Mouse (Mus musculus) left cerebral cortex, postnatal 4 days (tissue): ENCODE data around the gene Lzts3. TPM values are rescaled to one million over a fixed set of nuclear protein-coding genes. Genes with fewer than 3 reads are reported as not detected.
A peak's percentile ranks its signal among the peaks of the same experiment; 100 is the strongest.

ENCODE experiments used
- DNase-seq: peaks from one replicate; pipeline ENCODE4 v3.0.0-alpha.2; 2022
- intact Hi-C: fragments of 180-260 bp; cut with DNase I; formaldehyde crosslinking; loops from one replicate; pipeline ENCODE4 v1.15.1; 2025
- total RNA-seq, 2 experiments: library from RNA; stranded (reverse); gene quantifications; 2 replicates each; pipeline ENCODE4 v1.2.3; 2021

The Lzts3 gene
- total RNA-seq, 2 experiments from 2014 or later = 29.0 to 34.9 TPM

DNA sequence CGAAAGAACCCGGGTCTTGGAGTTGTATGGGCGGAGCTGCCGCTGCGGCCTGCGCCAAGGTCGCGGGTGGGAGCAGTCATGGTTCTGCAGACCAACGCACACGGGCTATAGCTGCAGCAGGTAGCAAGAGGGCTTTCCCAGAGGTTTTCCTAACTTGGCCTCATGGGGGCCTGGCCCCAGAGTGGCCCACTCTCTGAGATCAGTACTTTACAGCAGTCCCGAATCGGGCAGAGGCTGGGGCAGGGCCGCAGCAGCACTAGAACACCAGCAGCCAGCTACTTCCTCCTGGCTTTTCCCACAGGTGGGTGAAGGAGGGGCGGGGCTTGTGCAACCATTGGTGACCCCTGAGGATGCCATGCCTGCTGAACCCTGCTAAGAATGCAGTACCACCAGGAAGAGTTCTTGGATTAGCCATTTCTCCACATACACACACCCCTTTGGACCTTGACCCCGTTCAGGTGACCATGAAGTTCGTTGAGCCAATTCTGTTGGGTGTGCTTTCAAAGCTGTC, 4.4 kb downstream of the Lzts3 start:
- no peak for DNase-seq
- intact Hi-C loops = no loop called here

GRCm38 (mm10) chr2:130635847-130636246, 6.8 kb downstream of the Lzts3 start:
- intact Hi-C loops = no loop called here
- peak; percentile 23 for DNase-seq

DNA sequence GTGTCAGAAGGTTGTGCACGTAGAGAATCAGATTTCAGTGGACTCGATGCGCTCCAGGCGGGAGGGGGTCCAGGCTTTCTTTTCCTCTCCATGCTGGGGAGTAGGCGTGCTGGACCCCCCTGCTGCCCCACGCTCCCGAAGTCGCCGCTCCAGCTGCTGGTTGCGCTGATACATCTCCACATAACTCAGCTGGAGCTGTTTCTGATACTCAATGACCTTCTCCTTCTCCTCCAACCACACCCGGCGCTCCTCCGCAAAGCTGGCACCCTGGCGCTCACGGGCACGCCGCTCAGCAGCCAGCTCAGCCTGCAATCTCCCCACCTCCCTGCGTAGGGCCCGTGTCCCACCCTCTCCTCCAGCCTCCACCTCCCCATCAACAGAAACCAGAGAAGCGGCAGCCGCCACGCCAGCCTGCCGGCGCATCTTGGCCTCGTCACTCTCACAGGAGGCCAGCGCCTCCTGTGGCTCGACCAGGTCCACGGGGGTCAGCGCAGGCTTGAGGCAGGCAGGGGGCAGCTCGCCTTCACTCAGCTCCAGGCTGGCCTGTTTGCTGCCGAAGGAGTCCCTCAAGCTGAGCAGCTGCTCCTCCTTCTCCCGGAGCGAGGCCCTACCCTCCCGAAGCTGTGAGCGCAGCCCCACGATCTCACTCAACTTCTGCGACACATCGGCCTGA, 7.7 kb downstream of the Lzts3 start:
- intact Hi-C loops = no loop called here
- DNase-seq = peak; percentile 23

DNA sequence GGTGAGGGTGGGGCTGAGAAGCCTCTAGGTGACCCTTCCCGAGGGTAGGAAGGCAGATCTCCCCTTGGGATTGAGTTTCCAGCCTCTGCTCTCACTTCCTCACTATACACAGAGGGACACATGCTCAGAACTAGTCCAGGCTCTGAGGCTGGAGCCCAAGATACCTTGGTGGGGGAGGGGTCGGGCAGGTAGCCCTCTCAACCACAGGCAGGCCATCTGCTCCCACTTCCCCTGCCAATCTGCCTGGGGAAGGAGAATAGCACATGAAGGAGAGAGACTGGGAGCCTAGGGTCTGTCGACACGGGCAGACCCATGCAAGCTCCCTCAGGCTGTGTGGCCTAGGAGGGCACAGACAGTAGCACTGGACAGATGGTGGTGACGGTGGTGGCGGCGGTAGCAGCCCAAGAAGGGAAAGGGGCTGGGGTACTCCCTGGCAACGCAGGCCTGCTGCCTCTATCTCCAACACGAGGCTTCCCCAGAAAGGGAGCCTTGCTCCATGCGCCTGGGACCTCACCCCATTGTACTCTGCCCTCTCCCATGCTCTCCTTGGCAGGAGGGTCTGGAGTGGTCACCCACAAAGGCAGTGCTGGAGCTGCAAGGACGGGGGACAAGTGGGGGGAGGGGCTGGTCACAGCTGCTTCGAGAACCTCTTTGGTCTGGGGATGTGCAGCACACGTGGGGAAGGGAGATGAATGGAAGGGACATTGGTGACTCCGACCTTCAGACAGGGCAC, 8.4 kb downstream of the Lzts3 start:
- DNase-seq = peak; percentile 82
- intact Hi-C loops = no loop called here

GRCm38 (mm10) chr2:130632887-130633675, 9.5 kb downstream of the Lzts3 start:
- intact Hi-C loops = no loop called here
- peak; percentile 34 for DNase-seq

- intact Hi-C loops = no loop called here
- no peak for DNase-seq
Measured at GRCm38 (mm10) chr2:130632416-130632815, 10.2 kb downstream of the Lzts3 start.

DNA sequence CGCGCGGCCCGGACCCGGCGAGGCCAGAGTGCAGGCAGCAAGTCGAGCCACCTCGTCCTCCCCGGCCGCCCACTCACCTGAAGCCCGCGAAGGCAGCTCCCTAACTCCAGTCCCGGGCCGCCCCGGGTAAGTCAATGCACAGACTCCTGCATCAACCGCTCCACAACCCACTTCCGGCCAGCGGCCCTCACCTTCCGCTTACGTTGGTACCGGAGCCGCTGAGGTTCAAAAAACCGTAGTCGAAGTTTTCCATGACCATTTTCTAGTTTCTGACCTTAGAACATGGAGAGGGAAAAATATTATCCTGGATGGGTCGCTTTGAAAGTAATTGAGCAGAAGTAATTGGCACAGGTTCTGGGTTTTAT, 12.8 kb downstream of the Lzts3 start, which contains the start of the genes Fastkd5 and Ubox5:
Fastkd5 (minus strand) TSS at position 189 of the 365 bp plus-strand sequence.
Ubox5 (minus strand) TSS at position 200 of the 365 bp plus-strand sequence.
- intact Hi-C loops = no loop called here
- peak; percentile 91 for DNase-seq

DNA sequence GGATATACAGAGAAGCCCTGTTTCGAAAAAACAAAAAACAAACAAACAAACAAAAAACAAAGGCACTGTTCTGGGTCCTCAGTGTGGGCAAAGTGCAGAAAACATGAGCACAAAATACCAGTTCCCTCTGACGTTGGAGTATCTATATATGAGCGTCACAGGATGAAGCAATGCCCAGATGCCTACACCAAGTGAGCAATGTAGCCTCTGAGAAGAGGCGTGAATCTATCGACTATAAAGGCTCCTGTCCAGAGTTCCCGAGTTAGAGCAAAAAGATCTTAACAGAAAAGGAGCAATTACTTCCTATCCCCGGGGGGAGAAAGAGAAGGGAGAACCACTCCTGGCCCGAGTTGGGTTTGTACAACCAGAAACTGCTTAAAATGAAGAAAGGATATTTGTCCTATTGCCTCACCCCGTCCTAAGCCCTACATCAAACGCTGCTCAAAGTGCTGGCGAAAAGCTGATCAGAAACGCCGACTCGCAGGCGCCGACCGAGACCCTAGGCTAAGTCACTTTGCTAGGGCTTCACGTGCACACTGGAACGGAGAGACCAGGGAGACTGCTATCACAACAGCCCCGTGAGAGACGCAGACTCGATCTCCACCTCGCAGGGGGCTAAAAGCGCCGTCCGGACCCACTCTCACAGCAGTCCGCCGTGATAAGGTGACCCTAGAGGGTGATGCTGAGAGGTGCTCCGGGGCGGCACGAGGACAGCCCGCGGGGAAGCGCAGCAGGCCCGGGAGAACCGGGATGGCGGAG, 13.3 kb downstream of the Lzts3 start:
- intact Hi-C loops = no loop called here
- DNase-seq = no peak

DNA sequence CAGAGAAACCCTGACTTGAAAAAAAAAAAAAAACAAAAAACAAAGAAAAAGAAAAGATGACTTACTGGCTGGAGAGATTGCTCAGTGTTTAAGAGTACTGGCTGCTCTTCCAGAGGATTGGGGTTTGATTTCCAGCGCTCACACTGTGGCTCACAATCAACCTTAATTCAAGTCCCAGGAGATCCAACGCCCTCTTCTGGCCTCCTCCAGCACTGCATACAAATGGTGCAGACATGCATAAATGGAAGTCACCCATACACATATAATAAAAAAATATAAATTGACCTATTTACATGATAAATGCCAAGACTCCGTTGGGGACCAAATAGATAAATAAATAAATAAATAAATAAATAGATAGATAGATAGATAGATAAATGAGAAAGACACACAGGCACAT, 14.2 kb downstream of the Lzts3 start:
- intact Hi-C loops = no loop called here
- no peak for DNase-seq

GRCm38 (mm10) chr2:130618972-130619371, 23.6 kb downstream of the Lzts3 start:
- no peak for DNase-seq
- intact Hi-C loops = no loop called here

DNA sequence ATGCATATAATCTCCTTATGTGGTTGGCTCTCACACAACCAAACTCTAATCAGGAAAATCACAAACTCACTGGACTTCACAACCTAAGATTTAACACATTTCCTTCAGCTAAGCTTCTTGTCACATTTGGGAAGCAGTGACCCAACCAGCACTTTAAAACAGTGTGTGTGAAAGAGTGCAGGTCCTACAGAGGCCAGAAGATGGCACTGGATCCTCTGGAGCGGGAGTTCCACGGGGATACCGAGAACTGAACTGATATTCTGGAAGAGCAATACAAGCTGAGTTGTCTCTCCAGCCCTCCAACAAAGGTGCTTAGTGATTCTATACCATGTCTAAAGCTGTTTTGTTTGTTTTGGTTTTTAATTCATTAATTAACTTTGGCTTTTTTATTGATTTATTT, 29.5 kb downstream of the Lzts3 start:
- DNase-seq = peak; percentile 27
- intact Hi-C loops = no loop called here

DNA sequence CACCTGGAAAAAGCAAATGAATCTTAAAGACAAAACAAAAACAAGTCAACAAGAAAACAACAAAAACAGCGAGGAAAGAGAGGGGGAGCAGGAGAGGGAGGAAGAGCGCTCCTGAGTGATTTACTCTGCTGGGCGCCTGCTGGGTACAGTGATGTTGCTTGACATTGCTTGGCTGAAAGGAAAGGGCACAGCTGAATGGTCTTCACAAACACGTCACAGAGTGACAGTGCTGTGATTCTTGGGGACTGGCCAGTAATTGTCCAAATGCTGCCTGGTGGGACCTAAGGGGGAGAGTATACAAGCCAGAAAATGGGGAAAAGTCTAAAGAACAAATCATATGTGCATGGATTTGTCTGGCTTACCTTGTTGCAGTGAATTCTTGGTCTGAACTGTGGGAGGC, 40.4 kb downstream of the Lzts3 start:
- no peak for DNase-seq
- intact Hi-C loops = no loop called here

DNA sequence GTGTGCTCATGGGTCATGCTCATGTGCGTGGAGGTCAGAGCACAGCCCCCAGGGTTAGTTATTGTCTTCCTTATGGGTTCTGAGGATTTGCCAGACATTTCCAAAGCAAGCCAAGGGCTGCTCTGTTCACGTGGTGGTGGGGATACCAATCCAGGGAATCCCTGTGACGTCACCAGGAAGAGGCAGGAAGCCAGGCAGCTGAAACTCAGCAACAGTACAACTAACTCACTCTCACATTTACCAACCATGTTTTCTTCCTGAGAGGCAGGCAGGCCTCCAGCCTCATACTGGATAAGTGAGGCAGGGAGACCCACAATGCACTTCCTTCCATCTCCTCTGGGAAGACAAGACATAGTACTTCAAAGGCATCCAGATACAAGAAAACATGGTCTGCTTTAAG, 44.2 kb downstream of the Lzts3 start:
- DNase-seq = no peak
- intact Hi-C loops = no loop called here

- intact Hi-C loops = no loop called here
- peak; percentile 16 for DNase-seq
Measured at GRCm38 (mm10) chr2:130597601-130598010, 45.0 kb downstream of the Lzts3 start.

GRCm38 (mm10) chr2:130595596-130595995, 47.0 kb downstream of the Lzts3 start:
- intact Hi-C loops = no loop called here
- no peak for DNase-seq

GRCm38 (mm10) chr2:130591016-130591415, 51.6 kb downstream of the Lzts3 start:
- no peak for DNase-seq
- intact Hi-C loops = no loop called here

DNA sequence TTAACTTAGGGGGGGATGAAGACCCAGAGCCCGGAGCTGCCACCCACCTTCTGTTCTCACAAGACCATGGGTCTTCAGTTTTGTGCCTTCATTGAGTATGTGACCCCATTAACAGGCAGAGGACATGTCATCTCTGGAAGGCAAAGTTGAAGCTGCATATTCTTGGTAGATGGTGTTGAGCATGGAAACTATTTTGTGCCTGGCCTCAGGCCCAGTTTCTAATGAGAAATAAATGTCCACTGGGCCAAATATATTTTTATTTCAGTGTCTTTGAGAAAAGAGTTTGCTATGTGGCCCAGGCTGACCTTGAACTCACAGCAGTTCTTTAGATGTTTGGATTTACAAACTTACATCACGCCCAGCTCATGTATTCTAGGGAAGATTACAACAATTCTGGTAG, 52.8 kb downstream of the Lzts3 start:
- intact Hi-C loops = no loop called here
- DNase-seq = no peak

DNA sequence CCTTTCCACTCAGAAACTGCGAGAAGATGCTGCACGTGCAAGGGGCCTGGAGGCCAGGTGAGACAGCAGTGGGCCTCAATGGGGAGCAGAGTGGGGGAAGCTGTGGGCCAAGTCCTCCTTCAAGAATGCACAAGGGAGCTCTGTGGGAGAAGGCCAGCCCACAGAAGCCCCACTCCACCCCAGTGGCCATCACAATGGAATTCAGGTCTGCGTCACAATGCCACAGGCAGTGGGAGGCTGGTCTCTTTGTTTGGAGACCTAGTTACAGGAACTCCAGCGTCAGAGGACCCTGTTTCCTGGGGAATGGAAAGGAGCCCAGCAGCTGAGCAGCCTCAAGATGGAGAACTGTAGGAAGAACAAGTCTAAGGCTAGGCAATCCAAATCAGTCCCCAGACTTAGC, 53.4 kb downstream of the Lzts3 start:
- intact Hi-C loops = no loop called here

GRCm38 (mm10) chr2:130588373-130588772, 54.2 kb downstream of the Lzts3 start:
- intact Hi-C loops = no loop called here

More for the DNA sequence above, 53.4 kb downstream of the Lzts3 start:
- no peak for DNase-seq

GRCm38 (mm10) chr2:130586016-130586415, 56.6 kb downstream of the Lzts3 start:
- intact Hi-C loops = no loop called here
- no peak for DNase-seq

More at GRCm38 (mm10) chr2:130588373-130588772, 54.2 kb downstream of the Lzts3 start:
- no peak for DNase-seq
